Mouse (Mus musculus) kidney, embryonic 14.5 days (tissue): Measurements from ENCODE around the gene A930018P22Rik. TPM values are rescaled to one million over a fixed set of nuclear protein-coding genes. Genes with fewer than 3 reads are reported as not detected.

Experiments
- ATAC-seq: fragments of 200-750 bp; cut with Nextera tagmentation; 2 replicates; pipeline ENCODE4 v1.8.0; 2017; ENCODE audit warnings: moderate number of reproducible peaks, mild to moderate bottlenecking, moderate TSS enrichment, moderate library complexity; ENCODE audit not compliant: low FRiP score, low TSS enrichment
- H3K27ac ChIP-seq: fragments of 300-500 bp; sonication (generic); 2 replicates; pipeline ENCODE4 v1.5.1; 2014; ENCODE audit warnings: low read depth, mild to moderate bottlenecking, low read length, moderate library complexity, mixed read lengths
- H3K27me3 ChIP-seq: fragments of 300-500 bp; sonication (generic); 2 replicates; pipeline ENCODE4 v1.6.1; 2014; ENCODE audit warnings: mild to moderate bottlenecking, low read length; ENCODE audit not compliant: control insufficient read depth, insufficient read depth
- H3K36me3 ChIP-seq: fragments of 300-500 bp; sonication (generic); 2 replicates; pipeline ENCODE4 v1.6.1; 2014; ENCODE audit warnings: low read length, mixed read lengths; ENCODE audit not compliant: control insufficient read depth, insufficient read depth
- H3K4me1 ChIP-seq: fragments of 300-500 bp; sonication (generic); 2 replicates; pipeline ENCODE4 v1.6.1; 2014; ENCODE audit warnings: low read length, mixed read lengths; ENCODE audit not compliant: control insufficient read depth, insufficient read depth
- H3K4me2 ChIP-seq: fragments of 300-500 bp; sonication (generic); replicated peaks from 2 replicates; pipeline ENCODE4 v1.6.1; 2014; ENCODE audit warnings: low read depth, mild to moderate bottlenecking, low read length
- H3K4me3 ChIP-seq: fragments of 300-500 bp; sonication (generic); 2 replicates; pipeline ENCODE4 v1.5.1; 2014; ENCODE audit warnings: mild to moderate bottlenecking, low read length
- H3K9ac ChIP-seq: fragments of 300-500 bp; sonication (generic); 2 replicates; pipeline ENCODE4 v1.6.1; 2014; ENCODE audit warnings: low read depth, mild to moderate bottlenecking, low read length, moderate library complexity
- H3K9me3 ChIP-seq: fragments of 300-500 bp; sonication (generic); 2 replicates; pipeline ENCODE4 v1.6.1; 2016; ENCODE audit warnings: low read length; ENCODE audit not compliant: control insufficient read depth
- WGBS: fragments of 180-500 bp; shearing (Covaris S2); extraction: QIAGEN DNeasy Blood & Tissue Kit; methylation state at CpG from one replicate; pipeline ENCODE4 v1.1.7; 2014; 5-methylcytosine and 5-hydroxymethylcytosine counted together
- polyA plus RNA-seq: library from polyadenylated mRNA; unstranded; fragments of >200 nt; fragmentation: Nextera tagmentation; extraction: Ambion mirVana; gene quantifications from 2 replicates; pipeline ENCODE4 v1.2.1, GENCODE M21; 2014

A930018P22Rik gene
- polyA plus RNA-seq, 1 experiment from 2014 or later: 0.27 TPM

- H3K4me1 ChIP-seq: 0 out of 2 replicates have a peak, but pooled peaks cover 3% of the 10 kb centered on the region
- 93% methylated on average over 4 of the region's 4 CpGs for WGBS
- no peak for ATAC-seq
These were observed 41.5 kb downstream of the A930018P22Rik start for GRCm38 (mm10) chr2:104163978-104164487.

GRCm38 (mm10) chr2:104165631-104166030, 43.1 kb downstream of the A930018P22Rik start:
- no peak overlapping the region for H3K4me2 ChIP-seq
- H3K4me3 ChIP-seq: no peak overlapping the region
- no peak for ATAC-seq
- H3K9me3 ChIP-seq: no peaks in the 10 kb centered on the region
- H3K27me3 ChIP-seq: no peaks in the 10 kb centered on the region
- H3K4me1 ChIP-seq: 0 out of 2 replicates have a peak, but pooled peaks cover 3% of the 10 kb centered on the region
- 88% methylated on average over 2 of the region's 2 CpGs for WGBS
- H3K36me3 ChIP-seq: no peaks in the 10 kb centered on the region
- no peak overlapping the region for H3K27ac ChIP-seq
- no peak overlapping the region for H3K9ac ChIP-seq

More at GRCm38 (mm10) chr2:104163978-104164487, 41.5 kb downstream of the A930018P22Rik start:
- no peak overlapping the region for H3K4me2 ChIP-seq
- no peaks in the 10 kb centered on the region for H3K9me3 ChIP-seq
- H3K36me3 ChIP-seq: no peaks in the 10 kb centered on the region
- no peak overlapping the region for H3K4me3 ChIP-seq
- H3K9ac ChIP-seq: no peak overlapping the region
- H3K27me3 ChIP-seq: no peaks in the 10 kb centered on the region
- H3K27ac ChIP-seq: no peak overlapping the region

- no peak overlapping the region for H3K9ac ChIP-seq
- 95% methylated on average over 23 of the region's 23 CpGs for WGBS
- 0 out of 2 replicates have a peak, but pooled peaks cover 3% of the 10 kb centered on the region for H3K4me1 ChIP-seq
- H3K27me3 ChIP-seq: no peaks in the 10 kb centered on the region
- no peak overlapping the region for H3K4me2 ChIP-seq
- ATAC-seq: no peak
- no peak overlapping the region for H3K27ac ChIP-seq
- no peaks in the 10 kb centered on the region for H3K36me3 ChIP-seq
- no peaks in the 10 kb centered on the region for H3K9me3 ChIP-seq
- no peak overlapping the region for H3K4me3 ChIP-seq
These were observed 45.2 kb downstream of the A930018P22Rik start for GRCm38 (mm10) chr2:104167765-104168164.

GRCm38 (mm10) chr2:104168186-104168896, 45.8 kb downstream of the A930018P22Rik start:
- Histone ChIP-seq H3K27me3 (no peaks in the 10 kb centered on the region), H3K4me1 (0 out of 2 replicates have a peak, but pooled peaks cover 3% of the 10 kb centered on the region), H3K4me2 (no peak overlapping the region), H3K27ac (no peak overlapping the region), H3K36me3 (no peaks in the 10 kb centered on the region), H3K9ac (no peak overlapping the region), H3K9me3 (no peaks in the 10 kb centered on the region), H3K4me3 (no peak overlapping the region)
- no peak for ATAC-seq
- WGBS: 86% methylated on average over 17 of the region's 17 CpGs

GRCm38 (mm10) chr2:104172695-104173348, 50.3 kb downstream of the A930018P22Rik start:
- WGBS: 54% methylated on average over 11 of the region's 11 CpGs
- Histone ChIP-seq H3K9ac (no peak overlapping the region), H3K9me3 (no peaks in the 10 kb centered on the region), H3K4me1 (0 out of 2 replicates have a peak, but pooled peaks cover 5% of the 10 kb centered on the region), H3K4me2 (no peak overlapping the region), H3K27ac (no peak overlapping the region), H3K36me3 (no peaks in the 10 kb centered on the region), H3K4me3 (no peak overlapping the region), H3K27me3 (no peaks in the 10 kb centered on the region)
- ATAC-seq: no peak

- 0 out of 2 replicates have a peak, but pooled peaks cover 5% of the 10 kb centered on the region for H3K4me1 ChIP-seq
- no peak overlapping the region for H3K27ac ChIP-seq
- no peaks in the 10 kb centered on the region for H3K27me3 ChIP-seq
- H3K9me3 ChIP-seq: no peaks in the 10 kb centered on the region
- WGBS: 94% methylated on average over 3 of the region's 3 CpGs
- H3K9ac ChIP-seq: no peak overlapping the region
- no peak for ATAC-seq
- no peak overlapping the region for H3K4me3 ChIP-seq
- no peaks in the 10 kb centered on the region for H3K36me3 ChIP-seq
- no peak overlapping the region for H3K4me2 ChIP-seq
These were observed 50.9 kb downstream of the A930018P22Rik start for GRCm38 (mm10) chr2:104173431-104173830.

Other genes with a start within 250 kb of the A930018P22Rik start
- gene Lmo2, start 164.8 kb upstream of the A930018P22Rik start, polyA plus RNA-seq: 33.3 and 36.7 TPM in 2 replicates
- 41.5 and 54.4 TPM in 2 replicates for gene Fbxo3, start 95.0 kb upstream of the A930018P22Rik start, polyA plus RNA-seq
- 1.8 and 3.7 TPM in 2 replicates for gene 4931422A03Rik, start 94.4 kb upstream of the A930018P22Rik start, polyA plus RNA-seq
- gene Gm10912, start 56.9 kb upstream of the A930018P22Rik start, polyA plus RNA-seq: not detected in 2 replicates
- not detected in 2 replicates for gene Gm10799, start 54.2 kb upstream of the A930018P22Rik start, polyA plus RNA-seq
- gene Cd59b, start 52.9 kb upstream of the A930018P22Rik start, polyA plus RNA-seq: 5.6 and 9.3 TPM in 2 replicates
- 38.2 and 40.7 TPM in 2 replicates for gene Cd59a, start 27.0 kb upstream of the A930018P22Rik start, polyA plus RNA-seq